Comparison of ENCODE assay signal across 17 mouse cellular contexts in the genomic region with DNA sequence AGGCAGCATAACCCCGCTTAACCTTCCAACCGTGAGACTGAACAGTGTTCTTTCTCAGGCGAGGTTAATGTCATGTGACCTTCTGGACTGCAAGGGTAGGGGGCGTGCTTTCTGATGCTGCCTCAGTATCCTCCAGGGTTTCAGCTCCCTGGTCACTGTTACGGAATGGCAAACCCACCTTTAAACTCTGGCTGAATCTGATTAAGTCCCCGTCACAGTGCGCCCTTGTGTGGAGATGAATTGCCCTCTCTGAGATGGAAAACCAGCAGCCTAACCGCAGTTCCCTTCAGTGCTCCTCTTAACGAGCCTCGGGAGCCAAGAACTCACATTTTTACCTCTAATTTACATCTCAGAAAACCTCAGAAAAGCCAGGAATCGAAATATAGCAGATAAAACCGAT.
DNase-seq lines count a peak whose midpoint lies in the region; ATAC-seq and TF ChIP-seq lines count a peak whose summit lies in the region.
"Had no signal": no experiment of that assay in that cellular context is flagged by ENCODE, and none has a peak within 500 bp of the region (broad histone marks: within the 10 kb centered on the region; RNA-seq: fewer than 3 reads in every experiment).

No protein-coding gene starts in this region.

- no peak overlapping the region for H3K9ac ChIP-seq in forebrain, embryonic 13.5 days
- H3K9ac ChIP-seq in forebrain, embryonic 12.5 days, result no peak overlapping the region
- H3K9ac ChIP-seq in limb, embryonic 12.5 days (replicated peaks), result no peak overlapping the region
- H3K9ac ChIP-seq: kidney, embryonic 15.5 days; liver, embryonic 13.5 days; stomach, embryonic 15.5 days had no signal

- WGBS in forebrain, embryonic 13.5 days, result 30% methylated on average over 12 of the region's 12 CpGs
- WGBS in forebrain, embryonic 12.5 days, result 34% methylated on average over 12 of the region's 12 CpGs
- 30% methylated on average over 12 of the region's 12 CpGs for WGBS in limb, embryonic 12.5 days

- no peak for DNase-seq in left cerebral cortex, adult 2 months (ENCODE audit: extremely low spot score in 1 of 2, low spot score in 2 of 2)
- DNase-seq in left cerebral cortex, postnatal 14 days (ENCODE audit: low spot score in 2 of 2), result no peak
- DNase-seq in embryo, embryonic 11 days, result peak; percentile 50
- DNase-seq in layer of hippocampus, postnatal 36 days, result no peak
- no peak for DNase-seq in heart, postnatal 4 days
- DNase-seq: adrenal gland, adult 8-10 months; cerebellum, postnatal 25 days; liver, embryonic 13.5 days; thymus, postnatal 14 days had no signal

- H3K27me3 ChIP-seq in forebrain, embryonic 13.5 days, result no peaks in the 10 kb centered on the region
- no peaks in the 10 kb centered on the region for H3K27me3 ChIP-seq in forebrain, embryonic 12.5 days
- H3K27me3 ChIP-seq in limb, embryonic 12.5 days, result no peaks in the 10 kb centered on the region; the same call in 1 of the 2 replicates
- H3K27me3 ChIP-seq: kidney, embryonic 15.5 days; liver, embryonic 13.5 days; stomach, embryonic 15.5 days had no signal

- H3K4me3 ChIP-seq in forebrain, embryonic 13.5 days, result no peak overlapping the region
- H3K4me3 ChIP-seq in forebrain, embryonic 12.5 days (replicated peaks), result no peak overlapping the region
- no peak overlapping the region for H3K4me3 ChIP-seq in left cerebral cortex, adult 2 months
- H3K4me3 ChIP-seq in limb, embryonic 12.5 days (replicated peaks), result no peak overlapping the region
- H3K4me3 ChIP-seq: erythroblast, embryonic 14.5 days; kidney, embryonic 15.5 days; liver, embryonic 13.5 days; myocyte; stomach, embryonic 15.5 days had no signal

- H3K27ac ChIP-seq in forebrain, embryonic 13.5 days, result peak overlapping the region; percentile 1; the same call in 1 of the 2 replicates
- no peak overlapping the region for H3K27ac ChIP-seq in forebrain, embryonic 12.5 days
- H3K27ac ChIP-seq in left cerebral cortex, adult 2 months, result no peak overlapping the region
- H3K27ac ChIP-seq in limb, embryonic 12.5 days, result peak overlapping the region; percentile 69; the same call in 1 of the 2 replicates
- H3K27ac ChIP-seq: kidney, embryonic 15.5 days; liver, embryonic 13.5 days; stomach, embryonic 15.5 days had no signal

- H3K4me1 ChIP-seq in forebrain, embryonic 13.5 days, result peaks cover 48% of the 10 kb centered on the region
- H3K4me1 ChIP-seq in forebrain, embryonic 12.5 days, result peaks cover 34% of the 10 kb centered on the region
- H3K4me1 ChIP-seq in limb, embryonic 12.5 days (replicated peaks), result peaks cover 15% of the 10 kb centered on the region
- H3K4me1 ChIP-seq: liver, embryonic 13.5 days; stomach, embryonic 15.5 days had no signal

- H3K9me3 ChIP-seq in forebrain, embryonic 13.5 days (replicated peaks), result no peaks in the 10 kb centered on the region
- H3K9me3 ChIP-seq in forebrain, embryonic 12.5 days, result no peaks in the 10 kb centered on the region
- no peaks in the 10 kb centered on the region for H3K9me3 ChIP-seq in limb, embryonic 12.5 days
- H3K9me3 ChIP-seq: kidney, embryonic 15.5 days; liver, embryonic 13.5 days; stomach, embryonic 15.5 days had no signal

- intact Hi-C loops in left cerebral cortex, adult 2 months (cut with DNase I), result loop anchor here (10.0 kb wide), 1 partner anchor 255 kb away; no protein-coding TSS in a partner anchor
- intact Hi-C loops in left cerebral cortex, postnatal 14 days (cut with DNase I), result loop anchor here (10.0 kb wide), 1 partner anchor 255 kb away; no protein-coding TSS in a partner anchor

- ATAC-seq in forebrain, embryonic 13.5 days, result no peak
- no peak for ATAC-seq in forebrain, embryonic 12.5 days (ENCODE audit: low FRiP score)
- ATAC-seq in limb, embryonic 12.5 days (ENCODE audit: insufficient number of reproducible peaks, insufficient read depth, low FRiP score, low TSS enrichment, low read depth), result no peak
- ATAC-seq: lung, postnatal 0 days had no signal

- H3K4me2 ChIP-seq in forebrain, embryonic 13.5 days, result no peak overlapping the region
- no peak overlapping the region for H3K4me2 ChIP-seq in forebrain, embryonic 12.5 days
- no peak overlapping the region for H3K4me2 ChIP-seq in limb, embryonic 12.5 days
- H3K4me2 ChIP-seq: kidney, embryonic 15.5 days; liver, embryonic 13.5 days; stomach, embryonic 15.5 days had no signal

- TF ChIP-seq CTCF in left cerebral cortex, adult 2 months (IDR thresholded peaks at IDR 0.05), result peak; percentile 14

- no peaks in the 10 kb centered on the region for H3K36me3 ChIP-seq in forebrain, embryonic 13.5 days (ENCODE audit: poor library complexity, severe bottlenecking)
- H3K36me3 ChIP-seq in forebrain, embryonic 12.5 days (replicated peaks), result no peaks in the 10 kb centered on the region
- no peaks in the 10 kb centered on the region for H3K36me3 ChIP-seq in limb, embryonic 12.5 days
- H3K36me3 ChIP-seq: kidney, embryonic 15.5 days; liver, embryonic 13.5 days; stomach, embryonic 15.5 days had no signal

Comparison
In these comparisons a context has a peak if more than half of its experiments do, and no peak if none do; other contexts are left out.
1. H3K27ac ChIP-seq: peak in forebrain, embryonic 13.5 days (single experiment) and limb, embryonic 12.5 days (single experiment); none in forebrain, embryonic 12.5 days (single experiment) and left cerebral cortex, adult 2 months (single experiment).